Mouse (Mus musculus): ENCODE measurements around the gene Nck2. TPM values are rescaled to one million over a fixed set of nuclear protein-coding genes. Genes with fewer than 3 reads are reported as not detected.
"Not testable (repeated sequence)": the region's sequence is repeated elsewhere in the genome, so short reads cannot be mapped to it uniquely, and the experiment has no call there.

Gene Nck2
- polyA plus RNA-seq, 1 experiment, result 23.1 TPM

DNA sequence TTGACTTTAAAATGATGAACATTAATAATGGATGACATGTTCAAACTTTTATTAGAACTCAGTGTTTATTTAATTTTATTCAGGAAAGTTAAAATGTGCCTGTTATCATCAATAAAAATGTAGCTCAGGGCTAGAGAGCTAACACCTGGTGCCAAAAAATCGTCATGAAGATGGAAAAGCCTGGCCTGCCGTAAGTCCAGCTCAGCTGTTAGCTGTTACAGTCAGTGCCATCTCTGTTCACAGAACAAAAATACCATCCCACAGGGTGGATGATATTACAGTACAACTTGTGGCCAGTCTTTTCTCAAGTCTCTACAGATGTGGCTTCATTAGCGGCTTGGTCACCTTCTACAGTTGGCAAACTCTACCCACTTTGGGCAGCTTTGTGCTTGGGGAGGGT lies 106.1 kb downstream of the Nck2 start:
- Histone ChIP-seq H3K27me3 (ENCODE audit: control insufficient read depth, insufficient read depth, low read length) (no peaks in the 10 kb centered on the region), H3K4me3 (replicated peaks; ENCODE audit: insufficient read depth, low read depth, low read length) (no peak overlapping the region), H3K4me1 (ENCODE audit: control insufficient read depth, insufficient read depth, low read length) (peaks cover 7% of the 10 kb centered on the region; the same call in 1 of the 2 replicates), H3K27ac (ENCODE audit: insufficient read depth, low read length) (no peak overlapping the region)
- TF ChIP-seq POLR2A (IDR thresholded peaks at IDR 0.05; ENCODE audit: borderline replicate concordance, insufficient read depth, low read length), result no peak
- TF ChIP-seq CTCF (IDR thresholded peaks at IDR 0.05; ENCODE audit: borderline replicate concordance, insufficient read depth, low read depth, low read length), result no peak
- no peak for DNase-seq
- WGBS, result 63% methylated on average over 3 of the region's 3 CpGs

DNA sequence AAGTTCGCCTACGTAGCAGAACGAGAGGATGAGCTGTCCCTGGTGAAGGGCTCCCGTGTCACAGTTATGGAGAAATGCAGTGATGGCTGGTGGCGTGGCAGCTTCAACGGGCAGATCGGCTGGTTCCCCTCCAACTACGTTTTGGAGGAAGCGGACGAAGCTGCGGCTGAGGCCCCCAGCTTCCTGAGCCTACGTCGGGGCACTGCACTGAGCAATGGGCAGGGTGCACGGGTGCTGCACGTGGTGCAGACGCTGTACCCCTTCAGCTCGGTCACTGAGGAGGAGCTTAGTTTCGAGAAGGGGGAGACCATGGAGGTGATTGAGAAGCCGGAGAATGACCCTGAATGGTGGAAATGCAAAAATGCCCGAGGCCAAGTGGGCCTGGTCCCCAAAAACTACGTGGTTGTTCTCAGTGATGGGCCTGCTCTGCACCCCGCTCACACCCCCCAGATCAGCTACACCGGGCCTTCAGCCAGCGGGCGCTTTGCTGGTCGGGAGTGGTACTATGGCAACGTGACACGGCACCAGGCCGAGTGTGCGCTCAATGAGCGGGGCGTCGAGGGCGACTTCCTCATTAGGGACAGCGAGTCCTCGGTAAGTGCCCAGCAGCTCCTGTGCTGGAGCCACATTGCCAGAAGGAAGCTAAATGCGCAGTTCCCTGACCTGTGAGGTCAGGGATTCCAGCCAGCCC lies 109.8 kb downstream of the Nck2 start:
- 85% methylated on average over 37 of the region's 37 CpGs for WGBS
- H3K4me3 ChIP-seq (replicated peaks; ENCODE audit: insufficient read depth, low read depth, low read length); H3K4me1 ChIP-seq (ENCODE audit: control insufficient read depth, insufficient read depth, low read length); H3K27ac ChIP-seq (ENCODE audit: insufficient read depth, low read length); H3K27me3 ChIP-seq (ENCODE audit: control insufficient read depth, insufficient read depth, low read length); DNase-seq: not testable (repeated sequence)

DNA sequence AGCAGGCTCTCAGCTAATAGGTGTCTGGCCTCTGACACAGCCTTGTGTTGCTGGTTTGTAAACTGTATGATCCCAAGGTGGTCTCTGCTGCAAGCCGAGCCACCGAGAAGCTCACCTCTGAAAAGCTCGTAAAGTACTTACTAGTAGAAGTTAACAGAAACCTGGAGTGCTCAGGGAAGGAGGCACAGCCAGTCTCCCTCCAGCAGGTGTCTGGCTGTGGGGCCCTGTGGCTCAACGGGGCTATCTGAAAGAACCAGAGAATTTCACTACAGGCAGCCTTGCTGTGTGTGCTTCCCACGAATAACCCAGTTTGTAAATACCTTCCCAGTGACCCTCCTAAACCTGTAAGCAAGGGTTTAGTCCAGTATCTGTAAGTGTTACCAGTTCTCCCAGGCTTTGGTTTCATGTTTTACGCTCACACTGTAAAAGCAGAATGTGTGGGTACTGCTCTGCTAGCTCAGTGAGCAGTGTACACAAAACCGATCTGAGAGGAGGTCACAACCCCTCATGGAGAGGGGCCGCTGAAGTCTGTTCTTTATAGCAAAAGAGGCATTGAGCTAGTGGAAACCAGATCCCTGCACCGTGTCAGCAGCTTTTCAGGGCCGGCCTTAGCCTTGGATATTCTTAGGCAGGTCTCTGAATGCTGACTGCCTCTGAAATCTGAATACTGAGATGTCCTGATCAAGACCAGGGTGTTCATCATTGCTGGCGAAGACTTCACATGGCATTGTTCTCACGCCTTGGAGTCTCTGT lies 111.0 kb downstream of the Nck2 start:
- no peak for DNase-seq
- Histone ChIP-seq H3K27me3 (ENCODE audit: control insufficient read depth, insufficient read depth, low read length) (no peaks in the 10 kb centered on the region), H3K27ac (ENCODE audit: insufficient read depth, low read length) (no peak overlapping the region), H3K4me1 (ENCODE audit: control insufficient read depth, insufficient read depth, low read length) (no peaks in the 10 kb centered on the region; the same call in 1 of the 2 replicates), H3K4me3 (replicated peaks; ENCODE audit: insufficient read depth, low read depth, low read length) (no peak overlapping the region)
- WGBS, result 73% methylated on average over 12 of the region's 12 CpGs
- TF ChIP-seq POLR2A (IDR thresholded peaks at IDR 0.05; ENCODE audit: borderline replicate concordance, insufficient read depth, low read length) (no peak), CTCF (IDR thresholded peaks at IDR 0.05; ENCODE audit: borderline replicate concordance, insufficient read depth, low read depth, low read length) (no peak)

DNA sequence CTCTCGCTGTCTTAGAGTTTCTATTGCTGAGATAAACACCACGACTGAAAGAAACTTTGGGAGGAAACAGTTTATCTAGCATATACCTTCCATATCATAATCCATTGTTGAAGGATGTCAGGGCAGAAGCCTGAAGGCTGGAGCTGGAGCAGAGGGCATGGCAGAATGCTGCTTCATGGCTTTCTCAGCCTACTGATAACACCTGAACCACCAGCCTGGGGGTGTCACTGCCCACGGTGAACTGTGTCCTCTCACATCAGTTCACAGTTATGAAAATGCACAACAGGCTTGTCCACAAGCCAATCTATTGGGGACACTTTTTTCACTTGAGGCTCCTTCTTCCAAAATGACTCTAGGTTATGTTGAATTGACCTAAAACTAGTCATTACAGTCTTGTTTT lies 114.0 kb downstream of the Nck2 start:
- Histone ChIP-seq H3K27ac (ENCODE audit: insufficient read depth, low read length) (no peak overlapping the region), H3K4me1 (ENCODE audit: control insufficient read depth, insufficient read depth, low read length) (peaks cover 5% of the 10 kb centered on the region; the same call in 1 of the 2 replicates), H3K27me3 (ENCODE audit: control insufficient read depth, insufficient read depth, low read length) (no peaks in the 10 kb centered on the region), H3K4me3 (replicated peaks; ENCODE audit: insufficient read depth, low read depth, low read length) (no peak overlapping the region)
- 62% methylated on average over 3 of the region's 3 CpGs for WGBS
- no peak for DNase-seq
- TF ChIP-seq CTCF (IDR thresholded peaks at IDR 0.05; ENCODE audit: borderline replicate concordance, insufficient read depth, low read depth, low read length), result no peak
- TF ChIP-seq POLR2A (IDR thresholded peaks at IDR 0.05; ENCODE audit: borderline replicate concordance, insufficient read depth, low read length), result no peak

DNA sequence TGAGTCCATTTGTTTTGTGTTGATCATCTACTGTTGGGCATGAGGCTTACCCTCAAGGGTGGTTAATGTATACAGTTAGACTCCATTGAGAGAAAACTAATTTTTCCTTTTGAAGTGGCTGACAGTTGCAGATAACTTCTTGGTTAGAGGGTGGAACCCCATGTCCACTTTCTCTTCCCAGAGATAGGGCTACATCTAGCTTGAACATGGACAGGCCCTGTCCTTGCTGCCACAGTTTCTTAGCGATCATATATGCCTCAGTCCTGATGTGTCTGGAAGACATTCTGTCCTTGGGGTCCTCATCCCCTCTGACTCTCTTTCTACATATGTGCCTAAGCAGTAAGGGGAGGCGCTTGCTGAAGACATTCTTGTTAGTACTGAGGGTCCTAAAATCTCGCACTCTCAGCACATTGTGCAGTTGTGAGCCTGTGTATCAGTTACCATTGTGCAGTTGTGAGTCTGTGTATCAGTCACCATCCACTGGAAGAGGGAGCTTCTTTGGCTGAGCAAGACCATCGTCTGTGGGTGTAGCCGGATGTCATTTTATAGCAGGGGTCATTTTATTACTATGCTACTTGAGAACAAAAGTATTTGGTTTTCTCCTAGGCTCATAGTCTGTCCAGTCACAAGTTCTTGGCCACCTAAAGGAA lies 114.8 kb downstream of the Nck2 start:
- Histone ChIP-seq H3K4me3 (replicated peaks; ENCODE audit: insufficient read depth, low read depth, low read length) (no peak overlapping the region), H3K4me1 (ENCODE audit: control insufficient read depth, insufficient read depth, low read length) (peaks cover 5% of the 10 kb centered on the region; the same call in 1 of the 2 replicates), H3K27me3 (ENCODE audit: control insufficient read depth, insufficient read depth, low read length) (no peaks in the 10 kb centered on the region), H3K27ac (ENCODE audit: insufficient read depth, low read length) (no peak overlapping the region)
- no peak for DNase-seq
- TF ChIP-seq POLR2A (IDR thresholded peaks at IDR 0.05; ENCODE audit: borderline replicate concordance, insufficient read depth, low read length) (no peak), CTCF (IDR thresholded peaks at IDR 0.05; ENCODE audit: borderline replicate concordance, insufficient read depth, low read depth, low read length) (no peak)
- WGBS, result 98% methylated on average over 5 of the region's 5 CpGs

DNA sequence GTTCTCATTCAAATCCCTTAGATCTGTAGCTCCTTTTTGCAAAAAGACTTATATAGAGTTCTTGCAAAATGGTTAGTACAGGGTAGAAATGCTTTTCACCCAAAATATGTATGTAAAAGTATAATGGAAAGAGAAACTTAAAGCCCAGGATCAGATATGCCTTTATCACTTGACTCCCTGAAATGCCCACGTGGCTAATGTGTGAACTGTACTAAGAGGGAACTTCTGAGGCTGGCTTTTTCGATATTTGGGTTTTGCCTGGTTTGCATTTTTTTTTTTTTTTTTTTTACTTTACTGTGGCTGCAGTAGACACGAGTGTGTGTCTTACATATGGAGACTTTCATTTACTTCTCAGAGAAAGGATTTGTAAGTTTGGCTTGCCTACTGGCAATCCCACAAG lies 116.7 kb downstream of the Nck2 start:
- no peaks in the 10 kb centered on the region for H3K27me3 ChIP-seq (ENCODE audit: control insufficient read depth, insufficient read depth, low read length)
- H3K4me1 ChIP-seq (ENCODE audit: control insufficient read depth, insufficient read depth, low read length), result peaks cover 5% of the 10 kb centered on the region; the same call in 1 of the 2 replicates
- no peak for DNase-seq
- 91% methylated on average over 3 of the region's 3 CpGs for WGBS
- TF ChIP-seq CTCF (IDR thresholded peaks at IDR 0.05; ENCODE audit: borderline replicate concordance, insufficient read depth, low read depth, low read length) (no peak), POLR2A (IDR thresholded peaks at IDR 0.05; ENCODE audit: borderline replicate concordance, insufficient read depth, low read length) (no peak)
- H3K4me3 ChIP-seq (replicated peaks; ENCODE audit: insufficient read depth, low read depth, low read length), result no peak overlapping the region
- H3K27ac ChIP-seq (ENCODE audit: insufficient read depth, low read length), result no peak overlapping the region

DNA sequence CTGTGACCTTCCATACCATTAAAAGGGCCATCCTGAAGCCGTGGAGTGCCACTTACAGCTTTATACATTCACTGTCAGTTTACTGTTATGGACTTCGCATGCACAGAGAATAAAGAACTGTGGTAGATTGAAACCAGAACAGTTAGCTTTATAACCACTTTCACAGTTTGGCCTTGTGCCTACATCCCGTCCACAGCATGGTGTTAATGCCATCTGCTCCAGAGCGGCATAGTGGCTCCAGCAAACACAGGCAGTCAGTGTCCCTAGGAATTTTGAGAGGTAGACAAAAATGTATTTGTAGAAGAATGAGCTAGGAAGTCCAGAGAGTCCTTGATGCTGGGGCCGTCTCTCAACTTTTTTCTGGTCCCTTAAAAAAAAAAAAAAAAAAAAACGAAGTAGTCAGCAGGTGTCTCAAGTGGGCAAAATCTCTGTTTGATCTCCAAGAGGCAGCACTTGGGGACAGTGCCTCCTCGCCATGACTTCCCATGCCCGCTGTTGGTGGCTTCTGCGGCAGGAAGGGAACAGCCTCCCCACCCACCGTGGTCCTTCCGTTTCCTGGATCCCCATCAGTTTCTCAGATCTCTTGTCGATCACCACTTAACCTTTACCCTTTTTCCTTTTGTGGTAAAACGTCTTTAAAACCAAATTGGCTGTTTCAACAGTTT lies 117.8 kb downstream of the Nck2 start:
- TF ChIP-seq CTCF (IDR thresholded peaks at IDR 0.05; ENCODE audit: borderline replicate concordance, insufficient read depth, low read depth, low read length), result no peak
- no peak for TF ChIP-seq POLR2A (IDR thresholded peaks at IDR 0.05; ENCODE audit: borderline replicate concordance, insufficient read depth, low read length)
- Histone ChIP-seq H3K27ac (ENCODE audit: insufficient read depth, low read length) (no peak overlapping the region), H3K4me3 (replicated peaks; ENCODE audit: insufficient read depth, low read depth, low read length) (no peak overlapping the region), H3K4me1 (ENCODE audit: control insufficient read depth, insufficient read depth, low read length) (peaks cover 5% of the 10 kb centered on the region; the same call in 1 of the 2 replicates), H3K27me3 (ENCODE audit: control insufficient read depth, insufficient read depth, low read length) (no peaks in the 10 kb centered on the region)
- peak; percentile 86 to 93 for DNase-seq
- 14% methylated on average over 13 of the region's 13 CpGs for WGBS
